Mouse (Mus musculus) CH12.LX (cell line): ENCODE results near the gene Brip1. TPM values are rescaled to one million over a fixed set of nuclear protein-coding genes. Genes with fewer than 3 reads are reported as not detected.

Source experiments
- DNase-seq: peaks from one replicate; pipeline ENCODE4 v3.0.0-alpha.2; 2013; ENCODE audit errors: extremely low read depth
- H3K27ac ChIP-seq: 2 replicates; pipeline ENCODE4 v1.5.1; 2012; ENCODE audit warnings: low read depth, mild to moderate bottlenecking, control low read depth, moderate library complexity; ENCODE audit not compliant: insufficient read depth
- H3K27me3 ChIP-seq: replicated peaks from 2 replicates; pipeline ENCODE3; 2012; ENCODE audit warnings: inconsistent platforms
- H3K36me3 ChIP-seq, 2 experiments: replicated peaks in 1 of 2; 2 replicates each; pipeline versions ENCODE3 to v1.6.1; 2012; ENCODE audit warnings: inconsistent platforms in 1 of 2, low read length in 1 of 2, mild to moderate bottlenecking in 1 of 2, mixed read lengths in 1 of 2, moderate library complexity in 1 of 2; ENCODE audit not compliant: control insufficient read depth in 1 of 2, insufficient read depth in 1 of 2
- H3K4me1 ChIP-seq, 2 experiments: 2 replicates each; pipeline ENCODE4 v1.6.1; 2012; ENCODE audit warnings: inconsistent platforms in 1 of 2, moderate library complexity in 1 of 2; ENCODE audit not compliant: insufficient read depth in 2 of 2, control insufficient read depth in 1 of 2
- H3K4me2 ChIP-seq: 2 replicates; pipeline ENCODE4 v1.6.1; 2012; ENCODE audit warnings: low read depth, mild to moderate bottlenecking, control low read depth; ENCODE audit not compliant: poor library complexity, insufficient read depth, severe bottlenecking
- H3K4me3 ChIP-seq, 3 experiments: fragments of 150-350 bp in 1 of 3; sonication (generic) in 1 of 3; replicated peaks in 1 of 3; 2 replicates each; pipeline versions ENCODE3 to v1.5.1; 2011 to 2012; ENCODE audit warnings: low read depth in 2 of 3, low read length in 2 of 3, mild to moderate bottlenecking in 2 of 3, moderate library complexity in 2 of 3, control low read depth in 1 of 3, improper control_type of control experiment in 1 of 3, inconsistent platforms in 1 of 3, mixed read lengths in 1 of 3; ENCODE audit not compliant: poor library complexity in 1 of 3
- H3K79me2 ChIP-seq: replicated peaks from 2 replicates; pipeline ENCODE4 v1.6.1; 2012; ENCODE audit warnings: mild to moderate bottlenecking, moderate library complexity; ENCODE audit not compliant: control insufficient read depth, poor library complexity, insufficient read depth, severe bottlenecking; ENCODE audit errors: extremely low read depth
- H3K9ac ChIP-seq: 2 replicates; pipeline ENCODE4 v1.6.1; 2012; ENCODE audit warnings: low read depth, mild to moderate bottlenecking, control low read depth, moderate library complexity; ENCODE audit not compliant: insufficient read depth
- H3K9me3 ChIP-seq: replicated peaks from 2 replicates; pipeline ENCODE3; 2012; ENCODE audit warnings: low read length, inconsistent platforms, mixed read lengths
- BHLHE40 ChIP-seq: IDR thresholded peaks from 2 replicates; pipeline ENCODE4 v1.6.1; 2011; ENCODE audit warnings: mild to moderate bottlenecking, low read depth, low read length, improper control_type of control experiment
- E2F4 ChIP-seq: IDR thresholded peaks from 2 replicates; pipeline ENCODE4 v1.6.1; 2011; ENCODE audit warnings: low read depth, low read length, improper control_type of control experiment; ENCODE audit not compliant: insufficient replicate concordance
- EP300 ChIP-seq: IDR thresholded peaks from 2 replicates; pipeline ENCODE4 v1.6.1; 2011; ENCODE audit warnings: low read length, improper control_type of control experiment
- MAX ChIP-seq: IDR thresholded peaks from 2 replicates; pipeline ENCODE4 v1.6.1; 2011; ENCODE audit warnings: low read length, improper control_type of control experiment
- MXI1 ChIP-seq: IDR thresholded peaks from 2 replicates; pipeline ENCODE4 v1.6.1; 2011; ENCODE audit warnings: mild to moderate bottlenecking, low read depth, low read length, improper control_type of control experiment
- MYC ChIP-seq: IDR thresholded peaks from 2 replicates; pipeline ENCODE4 v1.6.1; 2011; ENCODE audit warnings: low read depth, mild to moderate bottlenecking, improper control_type of control experiment, low read length
- NELFE ChIP-seq: IDR thresholded peaks from 2 replicates; pipeline ENCODE4 v1.6.1; 2011; ENCODE audit warnings: low read depth, low read length, improper control_type of control experiment
- NRF1 ChIP-seq: IDR thresholded peaks from 2 replicates; pipeline ENCODE4 v1.6.1; 2014; ENCODE audit warnings: low read depth, mild to moderate bottlenecking, inconsistent platforms, low read length, improper control_type of control experiment, moderate library complexity
- PAX5 ChIP-seq: IDR thresholded peaks from 2 replicates; pipeline ENCODE4 v1.6.1; 2012; ENCODE audit warnings: low read length, inconsistent platforms, mixed read lengths
- POLR2AphosphoS2 ChIP-seq: IDR thresholded peaks from 2 replicates; pipeline ENCODE4 v1.6.1; 2011; ENCODE audit warnings: low read depth, low read length, improper control_type of control experiment
- RAD21 ChIP-seq: IDR thresholded peaks from 2 replicates; pipeline ENCODE4 v1.6.1; 2011; ENCODE audit warnings: low read depth, mild to moderate bottlenecking, low read length, improper control_type of control experiment, moderate library complexity
- SIN3A ChIP-seq: IDR thresholded peaks from 2 replicates; pipeline ENCODE4 v1.6.1; 2012; ENCODE audit warnings: low read length, improper control_type of control experiment, inconsistent platforms
- SMC3 ChIP-seq: IDR thresholded peaks from 2 replicates; pipeline ENCODE4 v1.6.1; 2011; ENCODE audit warnings: low read depth, low read length, improper control_type of control experiment
- TBP ChIP-seq: conservative IDR thresholded peaks from 2 replicates; pipeline ENCODE4 v1.6.1; 2011; ENCODE audit warnings: low read depth, low read length, improper control_type of control experiment
- UBTF ChIP-seq: IDR thresholded peaks from 2 replicates; pipeline ENCODE4 v1.6.1; 2012; ENCODE audit warnings: low read depth, mild to moderate bottlenecking, inconsistent platforms, low read length, improper control_type of control experiment, moderate library complexity
- dilution Hi-C: fragments of 300-500 bp; cut with MboI; formaldehyde crosslinking; loops from 2 replicates; pipeline ENCODE4 v1.14.3; 2020; ENCODE audit warnings: low sequenced_read_pairs; ENCODE audit not compliant: extremely low pct_unique_long_range_greater_than_20kb, extremely low pct_ligation_motif_present
- in situ Hi-C: fragments of 300-500 bp; cut with MboI; formaldehyde crosslinking; loops from 3 replicates; pipeline ENCODE4 v1.14.3; 2019; ENCODE audit warnings: low sequenced_read_pairs, low pct_ligation_motif_present, low pct_unique_long_range_greater_than_20kb, mixed read lengths
- polyA plus RNA-seq: library from polyadenylated mRNA; unstranded; fragments of >175 nt; gene quantifications from 2 replicates; pipeline ENCODE4 v1.2.1, GENCODE M21; 2012; ENCODE audit warnings: low read depth; ENCODE audit not compliant: insufficient read length
- total RNA-seq, 2 experiments: library from RNA; depleted of rRNA; stranded (reverse); fragments of 300-350 nt in 1 of 2; fragments of >200 nt in 1 of 2; gene quantifications; 2 replicates each; pipeline ENCODE4 v1.2.3; 2012 to 2014

Gene Brip1
- total and polyA plus RNA-seq, 3 experiments = 21.1 to 26.1 (median 24.9) TPM

DNA sequence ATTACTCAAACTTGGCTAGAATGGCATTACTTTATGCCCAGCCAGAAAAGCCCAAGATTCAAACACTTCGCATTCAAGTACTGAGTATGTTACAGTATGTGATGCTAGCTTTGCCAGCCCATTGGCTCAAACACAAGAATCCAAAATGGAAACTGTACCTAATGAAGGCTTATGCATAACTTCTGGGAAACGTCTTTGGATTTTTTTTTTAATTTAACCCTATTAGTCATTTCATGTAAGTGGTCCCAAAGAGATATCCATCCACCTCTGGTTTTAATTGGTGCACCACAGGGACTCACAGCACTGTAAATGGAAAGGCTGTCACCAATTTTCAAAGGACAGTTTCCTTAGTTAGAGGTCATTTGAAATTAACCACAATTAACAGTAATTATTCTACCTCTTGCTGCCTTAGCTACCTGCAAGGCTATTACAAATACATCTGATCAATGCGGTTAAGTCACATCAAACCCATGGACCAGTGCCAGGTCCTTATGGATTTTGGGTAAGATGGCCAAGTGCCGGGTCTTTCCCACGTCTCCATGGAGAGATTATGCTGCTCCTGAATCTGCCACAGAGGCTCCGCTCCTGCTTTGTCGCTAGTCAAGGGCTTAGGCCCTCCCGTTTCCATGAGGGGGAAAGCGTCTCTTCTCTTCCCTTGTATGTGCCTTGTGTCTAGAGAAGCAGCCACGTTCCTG lies 192.6 kb downstream of the Brip1 start:
- Histone ChIP-seq H3K27ac (no peak overlapping the region), H3K4me2 (no peak overlapping the region), H3K27me3 (no peaks in the 10 kb centered on the region), H3K4me3 (no peak overlapping the region), H3K36me3 (no peaks in the 10 kb centered on the region), H3K79me2 (no peaks in the 10 kb centered on the region), H3K9ac (no peak overlapping the region), H3K9me3 (no peaks in the 10 kb centered on the region), H3K4me1 (peaks cover 5 to 20% of the 10 kb centered on the region in 2 experiments; a peak in 3 of 4 replicates)
- in situ Hi-C loops (no loop called here), dilution Hi-C loops (no loop called here)
- no peak for DNase-seq
- no peak for TF ChIP-seq POLR2AphosphoS2
- no peak for TF ChIP-seq EP300
- no peak for TF ChIP-seq UBTF
- TF ChIP-seq NELFE = no peak
- no peak for TF ChIP-seq PAX5
- TF ChIP-seq TBP = no peak
- no peak for TF ChIP-seq SIN3A
- no peak for TF ChIP-seq BHLHE40
- no peak for TF ChIP-seq NRF1
- no peak for TF ChIP-seq RAD21
- TF ChIP-seq SMC3 = no peak
- no peak for TF ChIP-seq MXI1
- no peak for TF ChIP-seq MAX
- no peak for TF ChIP-seq MYC
- TF ChIP-seq E2F4 = no peak

Other genes starting within 250 kb of the Brip1 start
- 54.8 and 68.8 TPM in 2 replicates for gene Ints2, start 56.4 kb upstream of the Brip1 start, total RNA-seq (2012; rRNA removed)
- 86.3 and 96.7 TPM in 2 replicates for gene Ints2, start 56.4 kb upstream of the Brip1 start, total RNA-seq (2014; rRNA removed)
- 44.4 and 58.8 TPM in 2 replicates for gene Ints2, start 56.4 kb upstream of the Brip1 start, polyA plus RNA-seq
- gene Med13, start 156.4 kb upstream of the Brip1 start, total RNA-seq (2012; rRNA removed) = 33.2 and 37.9 TPM in 2 replicates
- 40.9 and 47.6 TPM in 2 replicates for gene Med13, start 156.4 kb upstream of the Brip1 start, total RNA-seq (2014; rRNA removed)
- gene Med13, start 156.4 kb upstream of the Brip1 start, polyA plus RNA-seq = 31.6 and 41.5 TPM in 2 replicates